11 mouse cellular contexts compared by ENCODE assay signal in the genomic region with DNA sequence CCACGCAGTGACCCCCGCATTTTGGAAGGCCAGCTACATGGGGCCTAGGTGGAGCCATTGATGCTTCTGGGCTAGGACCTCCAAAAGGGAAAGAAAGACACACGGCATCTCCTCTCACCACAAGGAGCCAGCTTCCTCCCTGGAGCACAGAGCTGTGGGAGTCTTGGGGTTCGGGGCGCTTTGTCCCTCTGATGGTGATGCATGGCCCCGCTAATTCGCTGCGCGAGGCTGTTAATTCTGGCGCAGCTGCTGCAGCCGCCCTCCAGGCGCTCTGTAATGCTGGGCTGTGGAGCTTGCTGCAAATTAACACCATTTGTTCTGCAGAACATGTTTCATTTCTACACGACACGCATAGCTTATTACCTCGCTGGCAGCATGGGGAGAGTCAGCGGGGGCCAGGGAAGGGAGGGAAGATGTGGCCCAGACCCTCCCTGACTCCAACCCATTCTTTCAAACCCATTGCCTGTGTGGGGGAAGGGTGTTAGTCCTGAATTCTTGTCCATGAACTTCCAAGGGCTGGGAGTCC. TPM values are rescaled to one million over a fixed set of nuclear protein-coding genes. Genes with fewer than 3 reads are reported as not detected.
DNase-seq lines count a peak whose midpoint lies in the region; ATAC-seq and TF ChIP-seq lines count a peak whose summit lies in the region.
"Had no signal": no experiment of that assay in that cellular context is flagged by ENCODE, and none has a peak within 500 bp of the region (broad histone marks: within the 10 kb centered on the region; RNA-seq: fewer than 3 reads in every experiment).

No protein-coding gene starts in this region.

- intact Hi-C loops in gastrocnemius, postnatal 36 days (cut with DNase I): no loop called here

- no peaks in the 10 kb centered on the region for H3K36me3 ChIP-seq in E14TG2a.4 (ENCODE audit: insufficient read depth, low read length)
- no peaks in the 10 kb centered on the region for H3K36me3 ChIP-seq in embryonic facial prominence, embryonic 11.5 days (replicated peaks; ENCODE audit: control insufficient read depth, insufficient read depth, low read depth, low read length)
- no peaks in the 10 kb centered on the region for H3K36me3 ChIP-seq in hindbrain, embryonic 13.5 days
- H3K36me3 ChIP-seq in midbrain, embryonic 14.5 days (ENCODE audit: control insufficient read depth, insufficient read depth, low read length): no peaks in the 10 kb centered on the region
- H3K36me3 ChIP-seq in stomach, postnatal 0 days (ENCODE audit: control insufficient read depth, insufficient read depth, low read length): no peaks in the 10 kb centered on the region

- peaks cover 14% of the 10 kb centered on the region for H3K4me1 ChIP-seq in E14TG2a.4 (replicated peaks; ENCODE audit: low read depth, low read length)
- H3K4me1 ChIP-seq in embryonic facial prominence, embryonic 11.5 days (ENCODE audit: control insufficient read depth, insufficient read depth, low read length): peaks cover 12% of the 10 kb centered on the region
- H3K4me1 ChIP-seq in hindbrain, embryonic 13.5 days (replicated peaks): peaks cover 98% of the 10 kb centered on the region
- peaks cover 74% of the 10 kb centered on the region for H3K4me1 ChIP-seq in midbrain, embryonic 14.5 days (ENCODE audit: control insufficient read depth, insufficient read depth, low read length)
- no peaks in the 10 kb centered on the region for H3K4me1 ChIP-seq in stomach, postnatal 0 days (replicated peaks; ENCODE audit: control insufficient read depth, insufficient read depth)

- WGBS in embryonic facial prominence, embryonic 11.5 days: 7% methylated on average over 16 of the region's 16 CpGs
- 4% methylated on average over 16 of the region's 16 CpGs for WGBS in hindbrain, embryonic 13.5 days
- WGBS in midbrain, embryonic 14.5 days: 8% methylated on average over 16 of the region's 16 CpGs
- 14% methylated on average over 16 of the region's 16 CpGs for WGBS in stomach, postnatal 0 days

- H3K9ac ChIP-seq in embryonic facial prominence, embryonic 11.5 days (replicated peaks; ENCODE audit: low read length): peak overlapping the region; percentile 2; the same call in 1 of the 2 replicates
- peak overlapping the region; percentile 49 for H3K9ac ChIP-seq in hindbrain, embryonic 13.5 days
- H3K9ac ChIP-seq in midbrain, embryonic 14.5 days (replicated peaks; ENCODE audit: low read length): peak overlapping the region; percentile 7; the same call in 1 of the 2 replicates
- H3K9ac ChIP-seq in stomach, postnatal 0 days (ENCODE audit: low read length): no peak overlapping the region
- H3K9ac ChIP-seq: lung, embryonic 14.5 days had no signal

- peak overlapping the region; percentile 27 for H3K4me2 ChIP-seq in embryonic facial prominence, embryonic 11.5 days (ENCODE audit: low read depth, low read length)
- H3K4me2 ChIP-seq in hindbrain, embryonic 13.5 days: peak overlapping the region; percentile 40
- peak overlapping the region; percentile 23 for H3K4me2 ChIP-seq in midbrain, embryonic 14.5 days (ENCODE audit: low read length)
- H3K4me2 ChIP-seq in stomach, postnatal 0 days (replicated peaks; ENCODE audit: low read depth): no peak overlapping the region
- H3K4me2 ChIP-seq: lung, embryonic 14.5 days had no signal

- ATAC-seq in embryonic facial prominence, embryonic 11.5 days (replicated peaks; ENCODE audit: insufficient number of reproducible peaks, low FRiP score, low TSS enrichment, low read depth): peak; percentile 66
- ATAC-seq in hindbrain, embryonic 13.5 days (ENCODE audit: low FRiP score): peak; percentile 78
- peak; percentile 62 for ATAC-seq in midbrain, embryonic 14.5 days (ENCODE audit: low FRiP score, low TSS enrichment)
- no peak for ATAC-seq in stomach, postnatal 0 days (ENCODE audit: low FRiP score, low TSS enrichment)
- no peak for ATAC-seq in megakaryocyte, adult 5-6 weeks (ENCODE audit: poor library complexity, severe bottlenecking)

- H3K27me3 ChIP-seq in E14TG2a.4 (ENCODE audit: insufficient read depth, low read length): peaks cover 42% of the 10 kb centered on the region
- H3K27me3 ChIP-seq in embryonic facial prominence, embryonic 11.5 days (ENCODE audit: control insufficient read depth, insufficient read depth, low read length): peaks cover 6% of the 10 kb centered on the region; the same call in 1 of the 2 replicates
- 0 out of 2 replicates have a peak, but pooled peaks cover 8% of the 10 kb centered on the region for H3K27me3 ChIP-seq in hindbrain, embryonic 13.5 days
- no peaks in the 10 kb centered on the region for H3K27me3 ChIP-seq in midbrain, embryonic 14.5 days (ENCODE audit: control insufficient read depth, insufficient read depth, low read length)
- H3K27me3 ChIP-seq in stomach, postnatal 0 days (ENCODE audit: control insufficient read depth, insufficient read depth, low read length): no peaks in the 10 kb centered on the region

- peak; percentile 28 for DNase-seq in embryonic facial prominence, embryonic 11.5 days (ENCODE audit: low spot score)
- peak; percentile 82 for DNase-seq in midbrain, embryonic 14.5 days
- DNase-seq in gastrocnemius, postnatal 36 days: no peak
- no peak for DNase-seq in urinary bladder, adult 18-20 months (ENCODE audit: low spot score in 2 of 2)
- no peak for DNase-seq in stomach, postnatal 0 days (ENCODE audit: low spot score)
- DNase-seq: heart, postnatal 4 days; layer of hippocampus, adult 9-11 months; lung, embryonic 14.5 days had no signal

- H3K27ac ChIP-seq in embryonic facial prominence, embryonic 11.5 days (replicated peaks; ENCODE audit: low read depth, low read length): 0 out of 2 replicates have a peak overlapping the region, but pooled peaks have one; percentile 41
- H3K27ac ChIP-seq in hindbrain, embryonic 13.5 days: peak overlapping the region; percentile 98
- H3K27ac ChIP-seq in midbrain, embryonic 14.5 days (replicated peaks; ENCODE audit: low read depth, low read length): peak overlapping the region; percentile 95
- no peak overlapping the region for H3K27ac ChIP-seq in stomach, postnatal 0 days (replicated peaks)

- no peak for TF ChIP-seq CTCF in E14TG2a.4 (conservative IDR thresholded peaks at IDR 0.05; ENCODE audit: low read length)
- no peak for TF ChIP-seq CTCF in stomach, postnatal 0 days (IDR thresholded peaks at IDR 0.05; ENCODE audit: low read depth)

- peak overlapping the region; percentile 20; the same call in 1 of the 2 replicates for H3K4me3 ChIP-seq in E14TG2a.4 (replicated peaks; ENCODE audit: low read length)
- no peak overlapping the region for H3K4me3 ChIP-seq in embryonic facial prominence, embryonic 11.5 days (ENCODE audit: low read depth, low read length)
- H3K4me3 ChIP-seq in hindbrain, embryonic 13.5 days: no peak overlapping the region; the same call in 1 of the 2 replicates
- no peak overlapping the region for H3K4me3 ChIP-seq in midbrain, embryonic 14.5 days (replicated peaks; ENCODE audit: low read depth, low read length)
- no peak overlapping the region for H3K4me3 ChIP-seq in stomach, postnatal 0 days (ENCODE audit: low read depth, low read length)

- TF ChIP-seq EP300 in stomach, postnatal 0 days (optimal IDR thresholded peaks at IDR 0.05): no peak

- H3K9me3 ChIP-seq in E14TG2a.4 (ENCODE audit: low read length): no peaks in the 10 kb centered on the region
- H3K9me3 ChIP-seq in embryonic facial prominence, embryonic 11.5 days (replicated peaks; ENCODE audit: control insufficient read depth, low read length): no peaks in the 10 kb centered on the region
- no peaks in the 10 kb centered on the region for H3K9me3 ChIP-seq in hindbrain, embryonic 13.5 days
- H3K9me3 ChIP-seq in midbrain, embryonic 14.5 days (ENCODE audit: control insufficient read depth, low read length): no peaks in the 10 kb centered on the region
- H3K9me3 ChIP-seq in stomach, postnatal 0 days (ENCODE audit: control insufficient read depth, low read length): no peaks in the 10 kb centered on the region

RNA-seq across cellular contexts. Expression of a gene that starts 29.5 kb away (rescaled TPM):
- 14.2 and 14.6 TPM in 2 replicates for polyA plus RNA-seq in embryonic facial prominence, embryonic 11.5 days (2014; fragmentation: Nextera tagmentation; extraction: Ambion mirVana)
- polyA plus RNA-seq in hindbrain, embryonic 13.5 days (2015; fragmentation: Nextera tagmentation; extraction: Ambion mirVana): 16.2 and 17.4 TPM in 2 replicates
- polyA plus RNA-seq in midbrain, embryonic 14.5 days (2014; fragmentation: Nextera tagmentation; extraction: Ambion mirVana): 16.3 and 16.8 TPM in 2 replicates
- total RNA-seq in gastrocnemius, postnatal 36 days (2021): 10 to 100 TPM; 12.5 to 14.2 TPM
- polyA plus RNA-seq in stomach, postnatal 0 days (2015; fragmentation: Nextera tagmentation; extraction: Ambion mirVana): 14.7 and 15.4 TPM in 2 replicates
- 4.3 and 5.0 TPM in 2 replicates for total RNA-seq in megakaryocyte, adult 5-6 weeks (2015)
- total RNA-seq in megakaryocyte, adult 5-6 weeks (2017): 3.9 and 5.9 TPM in 2 replicates

RNA-seq across cellular contexts. Expression of a gene that starts 46.9 kb away (rescaled TPM):
- 1.9 and 2.1 TPM in 2 replicates for polyA plus RNA-seq in embryonic facial prominence, embryonic 11.5 days (2014; fragmentation: Nextera tagmentation; extraction: Ambion mirVana)
- 27.2 and 30.2 TPM in 2 replicates for polyA plus RNA-seq in hindbrain, embryonic 13.5 days (2015; fragmentation: Nextera tagmentation; extraction: Ambion mirVana)
- polyA plus RNA-seq in midbrain, embryonic 14.5 days (2014; fragmentation: Nextera tagmentation; extraction: Ambion mirVana): 25.2 and 28.7 TPM in 2 replicates
- total RNA-seq in gastrocnemius, postnatal 36 days (2021): 10 to 100 TPM; 17.0 to 18.7 TPM
- polyA plus RNA-seq in stomach, postnatal 0 days (2015; fragmentation: Nextera tagmentation; extraction: Ambion mirVana): 1.8 and 2.4 TPM in 2 replicates
- 29.5 and 30.0 TPM in 2 replicates for total RNA-seq in megakaryocyte, adult 5-6 weeks (2015)
- total RNA-seq in megakaryocyte, adult 5-6 weeks (2017): 25.1 and 26.5 TPM in 2 replicates

Comparison
In these comparisons a context has a peak if more than half of its experiments do, and no peak if none do; other contexts are left out.
1. ATAC-seq: peak in embryonic facial prominence, embryonic 11.5 days (single experiment), hindbrain, embryonic 13.5 days (single experiment) and midbrain, embryonic 14.5 days (single experiment); none in stomach, postnatal 0 days (single experiment) and megakaryocyte, adult 5-6 weeks (single experiment).
2. DNase-seq: peak in embryonic facial prominence, embryonic 11.5 days (single experiment) and midbrain, embryonic 14.5 days (single experiment); none in gastrocnemius, postnatal 36 days (0 of 2), urinary bladder, adult 18-20 months (0 of 2) and stomach, postnatal 0 days (single experiment).